Mouse (Mus musculus) lung, postnatal 0 days (tissue): ENCODE results near the gene Erp29.

Experiments
- CTCF ChIP-seq: IDR thresholded peaks from 2 replicates; pipeline ENCODE4 v1.5.1; 2016; ENCODE audit warnings: antibody characterized with exemption, mild to moderate bottlenecking
- EP300 ChIP-seq: IDR thresholded peaks from 2 replicates; pipeline ENCODE4 v1.6.1; 2016; ENCODE audit warnings: antibody characterized with exemption, mild to moderate bottlenecking, control low read depth

- TF ChIP-seq CTCF (no peak), EP300 (no peak)
These were observed 66.0 kb downstream of the Erp29 start for GRCm38 (mm10) chr5:121386120-121386909.
